Mouse (Mus musculus): ENCODE results near the gene Dock9.

- TF ChIP-seq CTCF (IDR thresholded peaks at IDR 0.05; ENCODE audit: control insufficient read depth, insufficient read depth, insufficient read length) (no peak), FOSL1 (IDR thresholded peaks at IDR 0.05; ENCODE audit: insufficient read depth, low read length, poor library complexity, severe bottlenecking) (no peak), MYOG (IDR thresholded peaks at IDR 0.05; ENCODE audit: control insufficient read depth, extremely low read depth, insufficient read length) (no peak), CEBPB (IDR thresholded peaks at IDR 0.05; ENCODE audit: low read depth) (no peak), MAX (IDR thresholded peaks at IDR 0.05) (no peak), MYOD1 (IDR thresholded peaks at IDR 0.05; ENCODE audit: control insufficient read depth, insufficient read length, low read depth) (no peak)
Observed at GRCm38 (mm10) chr14:121722774-121723173, 74.9 kb downstream of the Dock9 start.

All from C2C12 (cell line).